8 mouse cellular contexts compared by ENCODE assay signal in genomic region chr11:32363188-32363587, GRCm38 (mm10). TPM values are rescaled to one million over a fixed set of nuclear protein-coding genes. Genes with fewer than 3 reads are reported as not detected.
DNase-seq lines count a peak whose midpoint lies in the region; ATAC-seq and TF ChIP-seq lines count a peak whose summit lies in the region.
"Had no signal": no experiment of that assay in that cellular context is flagged by ENCODE, and none has a peak within 500 bp of the region (broad histone marks: within the 10 kb centered on the region; RNA-seq: fewer than 3 reads in every experiment).

No protein-coding gene starts in this region.

- TF ChIP-seq CTCF in layer of hippocampus, adult 2 months (conservative IDR thresholded peaks at IDR 0.05), result no peak
- TF ChIP-seq CTCF in intestine, postnatal 0 days (IDR thresholded peaks at IDR 0.05; ENCODE audit: low read depth), result no peak

- H3K9me3 ChIP-seq in forebrain, embryonic 14.5 days (replicated peaks; ENCODE audit: control insufficient read depth, low read length), result no peaks in the 10 kb centered on the region
- H3K9me3 ChIP-seq in intestine, postnatal 0 days (ENCODE audit: control insufficient read depth), result no peaks in the 10 kb centered on the region
- no peaks in the 10 kb centered on the region for H3K9me3 ChIP-seq in stomach, embryonic 14.5 days (ENCODE audit: control insufficient read depth, low read depth, low read length)

- H3K4me1 ChIP-seq in forebrain, embryonic 14.5 days (ENCODE audit: control insufficient read depth, insufficient read depth, low read length), result peaks cover 15% of the 10 kb centered on the region
- 0 out of 2 replicates have a peak, but pooled peaks cover 4% of the 10 kb centered on the region for H3K4me1 ChIP-seq in intestine, postnatal 0 days (replicated peaks; ENCODE audit: control insufficient read depth, insufficient read depth, low read length)
- peaks cover 24% of the 10 kb centered on the region for H3K4me1 ChIP-seq in stomach, embryonic 14.5 days (ENCODE audit: control insufficient read depth, insufficient read depth, low read length)

- no peak overlapping the region for H3K4me3 ChIP-seq in layer of hippocampus, adult 2 months
- H3K4me3 ChIP-seq in forebrain, embryonic 14.5 days (ENCODE audit: low read depth, low read length), result no peak overlapping the region
- H3K4me3 ChIP-seq in intestine, postnatal 0 days (ENCODE audit: low read depth, low read length), result no peak overlapping the region
- no peak overlapping the region for H3K4me3 ChIP-seq in stomach, embryonic 14.5 days (ENCODE audit: low read depth, low read length)

- no peak for DNase-seq in layer of hippocampus, adult 2 months (ENCODE audit: low spot score in 2 of 2)
- no peak for DNase-seq in layer of hippocampus, adult 11-12 months (ENCODE audit: low spot score)
- no peak for DNase-seq in forebrain, embryonic 14.5 days (ENCODE audit: low spot score)
- DNase-seq in adrenal gland, adult 2 months, result no peak
- DNase-seq in thymus, postnatal 10 days (ENCODE audit: low spot score in 2 of 2), result no peak

- WGBS in forebrain, embryonic 14.5 days, result 67% methylated on average over 3 of the region's 3 CpGs
- 40% methylated on average over 3 of the region's 3 CpGs for WGBS in intestine, postnatal 0 days
- 72% methylated on average over 3 of the region's 3 CpGs for WGBS in stomach, embryonic 14.5 days

- no peaks in the 10 kb centered on the region for H3K27me3 ChIP-seq in forebrain, embryonic 14.5 days (replicated peaks; ENCODE audit: control insufficient read depth, insufficient read depth, low read length)
- no peaks in the 10 kb centered on the region for H3K27me3 ChIP-seq in intestine, postnatal 0 days (replicated peaks; ENCODE audit: control insufficient read depth, insufficient read depth, low read length)
- H3K27me3 ChIP-seq in stomach, embryonic 14.5 days (ENCODE audit: control insufficient read depth, insufficient read depth, low read length), result no peaks in the 10 kb centered on the region

- H3K4me2 ChIP-seq in forebrain, embryonic 14.5 days (ENCODE audit: low read length), result no peak overlapping the region
- H3K4me2 ChIP-seq in intestine, postnatal 0 days (replicated peaks; ENCODE audit: low read depth), result no peak overlapping the region
- no peak overlapping the region for H3K4me2 ChIP-seq in stomach, embryonic 14.5 days (replicated peaks; ENCODE audit: low read depth, low read length)

- H3K9ac ChIP-seq in forebrain, embryonic 14.5 days (ENCODE audit: low read length), result peak overlapping the region; percentile 17; the same call in 1 of the 2 replicates
- H3K9ac ChIP-seq in intestine, postnatal 0 days (ENCODE audit: low read depth, low read length), result no peak overlapping the region
- H3K9ac ChIP-seq in stomach, embryonic 14.5 days (replicated peaks; ENCODE audit: low read depth, low read length), result no peak overlapping the region

- peak overlapping the region; percentile 78 for H3K27ac ChIP-seq in layer of hippocampus, adult 2 months
- H3K27ac ChIP-seq in forebrain, embryonic 14.5 days (ENCODE audit: low read depth, low read length), result peak overlapping the region; percentile 68; the same call in 1 of the 2 replicates
- H3K27ac ChIP-seq in intestine, postnatal 0 days (ENCODE audit: low read depth, low read length), result peak overlapping the region; percentile 23; the same call in 1 of the 2 replicates
- H3K27ac ChIP-seq in stomach, embryonic 14.5 days (ENCODE audit: low read length), result peak overlapping the region; percentile 11; the same call in 1 of the 2 replicates
- H3K27ac ChIP-seq: macrophage had no signal

- peak; percentile 21; the same call in 1 of the 2 replicates for ATAC-seq in forebrain, embryonic 14.5 days
- peak; percentile 69 for ATAC-seq in intestine, postnatal 0 days
- peak; percentile 19; the same call in 1 of the 2 replicates for ATAC-seq in stomach, embryonic 14.5 days (ENCODE audit: insufficient number of reproducible peaks, insufficient read depth, low FRiP score, low read depth)

- H3K36me3 ChIP-seq in forebrain, embryonic 14.5 days (ENCODE audit: control insufficient read depth, insufficient read depth, low read length), result 0 out of 2 replicates have a peak, but pooled peaks cover 4% of the 10 kb centered on the region
- H3K36me3 ChIP-seq in intestine, postnatal 0 days (ENCODE audit: control insufficient read depth, insufficient read depth), result no peaks in the 10 kb centered on the region
- no peaks in the 10 kb centered on the region; the same call in 1 of the 2 replicates for H3K36me3 ChIP-seq in stomach, embryonic 14.5 days (ENCODE audit: control insufficient read depth, insufficient read depth, low read length)

RNA-seq across cellular contexts. Expression of gene Sh3pxd2b, which starts 15.6 kb away (rescaled TPM):
- 10 to 100 TPM; 10.2 to 11.1 TPM for total RNA-seq in layer of hippocampus, adult 2 months (2021)
- 13.4 and 17.0 TPM in 2 replicates for polyA plus RNA-seq in forebrain, embryonic 14.5 days (2014; fragmentation: Nextera tagmentation; extraction: Ambion mirVana)
- polyA plus RNA-seq in intestine, postnatal 0 days (2015; fragmentation: Nextera tagmentation; extraction: Ambion mirVana), result 3.2 TPM in 2 replicates
- polyA plus RNA-seq in stomach, embryonic 14.5 days (2014; fragmentation: Nextera tagmentation; extraction: Ambion mirVana), result 31.7 and 34.6 TPM in 2 replicates
- total RNA-seq in adrenal gland, adult 2 months (2021), result 1 to 10 TPM; 5.2 to 7.4 TPM
- 3.0 and 3.4 TPM in 2 replicates for polyA plus RNA-seq in adrenal gland, adult 2 months (2012; rRNA removed)

Comparison
In these comparisons a context has a peak if more than half of its experiments do, and no peak if none do; other contexts are left out.
1. H3K27ac ChIP-seq: peak in every context shown above with its lines; median percentile 78 in layer of hippocampus, adult 2 months; 68 in forebrain, embryonic 14.5 days; 23 in intestine, postnatal 0 days; 11 in stomach, embryonic 14.5 days.
2. ATAC-seq: peak in every context shown above with its lines; median percentile 69 in intestine, postnatal 0 days; 21 in forebrain, embryonic 14.5 days; 19 in stomach, embryonic 14.5 days.